Mouse (Mus musculus): ENCODE measurements at regions not wholly inside any gene's neighbourhood (a gene's known extent, or its start where the extent isn't known, plus 50 kb on each side); places are given as distances from the start of the nearest gene placed in this dataset.

- DNase-seq = no peak
These were observed 92.1 kb upstream of the Barx2 start for GRCm38 (mm10) chr9:32005348-32005747.

GRCm38 (mm10) chr9:32006350-32006749 lies 93.1 kb upstream of the Barx2 start:
- no peak for DNase-seq

GRCm38 (mm10) chr9:32010953-32011770 lies 97.9 kb upstream of the Barx2 start:
- DNase-seq = peak; percentile 56

DNA sequence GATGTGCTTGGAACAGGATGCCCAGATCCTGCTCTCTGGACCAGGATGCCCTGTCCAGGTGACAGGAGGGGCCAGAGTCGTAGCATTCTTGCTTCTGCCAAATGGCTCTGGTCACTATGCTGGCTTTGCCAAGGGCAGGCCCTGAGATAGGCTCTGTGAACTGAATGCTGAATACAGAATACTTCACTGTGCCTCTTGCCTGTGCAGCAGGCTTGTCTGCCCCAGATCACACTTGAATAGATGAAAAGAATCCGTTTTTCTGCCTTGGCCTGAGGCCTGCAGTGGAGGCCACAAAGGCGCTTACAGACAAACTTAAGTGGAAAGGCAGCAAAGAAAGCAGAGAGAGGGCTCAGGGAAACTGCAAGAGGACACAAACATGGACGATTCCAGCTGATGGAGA lies 99.7 kb upstream of the Arhgap32 start:
- no peak for DNase-seq

- DNase-seq = peak; percentile 65
These were observed 97.9 kb upstream of the Arhgap32 start for GRCm38 (mm10) chr9:32018020-32018419.

GRCm38 (mm10) chr9:32019786-32020185 lies 96.2 kb upstream of the Arhgap32 start:
- DNase-seq = no peak

DNA sequence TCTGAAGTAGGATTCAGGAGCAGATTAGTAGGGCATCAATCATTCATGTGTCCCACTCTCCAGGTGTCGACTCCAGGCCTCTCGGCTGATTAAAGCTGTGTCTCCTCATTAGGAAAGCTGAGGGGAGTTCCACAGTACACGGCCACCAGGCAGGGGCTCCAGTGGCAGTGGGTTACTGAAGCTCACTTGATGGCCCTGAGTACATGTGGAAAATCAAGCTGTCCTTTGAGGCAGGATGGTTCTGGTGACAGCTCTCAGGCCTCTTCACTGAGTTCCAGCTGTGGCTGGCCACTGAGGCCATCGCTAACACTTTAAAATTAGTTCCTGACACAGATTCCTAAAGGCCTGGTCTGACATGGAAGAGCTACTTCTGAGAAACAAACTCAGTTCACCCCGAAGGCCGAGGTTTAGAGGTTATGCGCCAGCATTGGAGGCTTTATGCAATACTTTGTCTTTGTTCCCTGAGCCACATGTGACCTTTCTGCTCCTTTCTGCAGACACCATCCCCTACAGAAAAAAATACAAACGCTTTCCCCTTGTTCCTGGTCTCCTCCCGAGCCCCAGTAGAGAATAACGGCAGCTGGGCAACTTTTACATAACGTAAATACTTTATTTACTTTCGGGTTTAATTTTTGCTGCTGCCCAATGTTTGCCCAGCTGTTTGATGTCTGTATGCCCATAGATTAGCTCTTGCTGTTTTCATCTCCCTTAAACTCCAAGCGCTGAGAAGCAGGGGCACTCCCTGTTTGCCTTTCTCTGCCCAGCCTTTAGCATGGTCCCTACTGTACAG lies 94.8 kb upstream of the Arhgap32 start:
- DNase-seq = peak; percentile 25

DNA sequence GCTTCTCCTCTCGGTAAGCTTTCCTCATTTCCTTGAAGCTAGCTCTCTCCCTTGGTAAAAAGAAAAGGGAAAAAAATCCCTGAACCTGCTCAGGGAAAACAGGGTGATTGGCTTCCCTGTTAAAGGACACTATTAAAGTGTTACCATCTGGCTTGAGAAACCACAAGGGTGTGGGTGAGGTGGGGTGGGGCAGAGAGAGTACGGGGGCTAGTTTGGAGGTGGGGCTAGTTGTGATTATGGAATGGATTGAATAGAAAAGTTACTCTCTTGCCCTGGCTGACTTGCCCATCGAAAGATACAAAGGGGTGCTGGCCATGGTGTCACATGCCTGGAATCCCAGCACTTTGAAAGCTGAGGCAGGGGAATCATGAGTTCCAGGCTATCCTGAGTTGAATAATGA lies 94.2 kb upstream of the Arhgap32 start:
- no peak for DNase-seq

- DNase-seq = no peak
These were observed 92.9 kb upstream of the Arhgap32 start for GRCm38 (mm10) chr9:32022996-32023395.

DNA sequence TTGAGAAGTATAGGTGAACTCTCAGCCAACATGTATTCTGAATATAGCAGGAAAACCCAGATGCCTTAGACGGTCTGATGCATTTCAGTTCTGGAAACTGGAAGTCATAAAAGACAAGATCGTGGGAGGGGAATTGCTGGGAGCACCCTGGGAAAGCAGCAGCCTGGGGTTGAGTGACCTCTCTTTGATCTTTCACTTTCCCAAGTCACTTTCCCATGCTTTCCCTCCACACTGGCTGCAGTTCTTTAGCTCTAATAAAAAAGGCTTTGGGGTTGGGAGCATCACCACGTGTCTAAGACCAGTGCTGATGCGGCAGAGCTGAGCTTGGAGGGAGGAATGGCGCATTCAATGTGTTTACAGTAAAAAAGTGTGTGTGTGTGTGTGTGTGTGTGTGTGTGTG lies 91.2 kb upstream of the Arhgap32 start:
- DNase-seq = peak; percentile 27

- peak; percentile 75 for DNase-seq
These were observed 88.0 kb upstream of the Arhgap32 start for GRCm38 (mm10) chr9:32027962-32028361.

- no peak for DNase-seq
These were observed 86.9 kb upstream of the Arhgap32 start for GRCm38 (mm10) chr9:32029001-32029400.

- DNase-seq = peak; percentile 11
These were observed 86.2 kb upstream of the Arhgap32 start for GRCm38 (mm10) chr9:32029786-32030185.

DNA sequence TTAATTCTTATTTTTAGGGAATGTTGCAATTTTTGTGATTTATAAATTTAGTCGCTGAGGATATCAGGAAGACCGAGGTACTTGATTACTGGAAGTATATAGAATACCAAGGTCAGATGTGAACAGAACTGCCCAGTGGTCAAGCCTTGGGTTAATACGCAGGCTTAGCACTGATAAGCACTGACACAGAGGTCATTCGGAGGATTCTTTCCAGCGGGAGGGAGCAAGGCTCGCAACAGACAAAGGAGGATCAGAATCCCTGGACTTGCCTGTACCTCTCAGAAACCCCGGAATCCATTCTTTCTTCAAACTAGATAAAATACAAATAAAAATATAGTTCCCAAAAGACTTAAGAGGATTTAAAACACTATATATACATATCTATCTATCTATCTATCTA lies 85.7 kb upstream of the Arhgap32 start:
- no peak for DNase-seq

- peak; percentile 88 for DNase-seq
These were observed 83.9 kb upstream of the Arhgap32 start for GRCm38 (mm10) chr9:32031950-32032453.

DNA sequence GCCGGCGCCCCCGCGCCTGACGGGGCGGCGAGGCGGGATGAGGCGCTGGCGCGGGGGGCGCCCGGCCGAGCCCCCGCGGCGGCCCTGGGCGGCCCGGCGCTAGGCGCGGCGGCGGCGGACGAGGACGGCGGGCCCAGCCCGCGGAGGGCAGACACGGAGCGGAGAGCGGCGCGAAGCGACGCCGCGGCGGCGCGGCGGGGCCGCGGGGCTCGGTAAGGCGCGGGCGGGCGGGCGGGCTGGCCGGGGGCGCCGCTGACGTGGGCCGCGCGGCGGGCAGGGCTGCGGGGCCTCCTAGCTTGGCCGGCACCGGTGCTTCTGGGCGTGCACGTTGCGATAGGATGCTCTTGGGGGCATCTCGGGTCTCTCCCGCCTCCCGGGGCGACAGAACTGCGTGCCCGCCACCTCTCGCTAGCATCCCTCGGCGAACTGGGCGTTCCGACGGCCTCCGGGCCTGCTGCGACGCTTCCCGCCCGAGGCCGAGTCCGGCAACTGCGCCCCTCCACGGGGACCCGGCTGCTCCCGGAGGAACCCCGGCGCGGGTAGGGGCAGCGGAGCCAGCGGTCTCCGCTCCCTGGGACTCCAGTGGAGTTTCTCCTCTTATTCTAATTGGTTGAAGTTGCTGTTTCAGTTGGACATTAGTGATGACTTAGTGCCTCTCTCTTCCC lies 83.3 kb upstream of the Arhgap32 start:
- DNase-seq = peak; percentile 59

DNA sequence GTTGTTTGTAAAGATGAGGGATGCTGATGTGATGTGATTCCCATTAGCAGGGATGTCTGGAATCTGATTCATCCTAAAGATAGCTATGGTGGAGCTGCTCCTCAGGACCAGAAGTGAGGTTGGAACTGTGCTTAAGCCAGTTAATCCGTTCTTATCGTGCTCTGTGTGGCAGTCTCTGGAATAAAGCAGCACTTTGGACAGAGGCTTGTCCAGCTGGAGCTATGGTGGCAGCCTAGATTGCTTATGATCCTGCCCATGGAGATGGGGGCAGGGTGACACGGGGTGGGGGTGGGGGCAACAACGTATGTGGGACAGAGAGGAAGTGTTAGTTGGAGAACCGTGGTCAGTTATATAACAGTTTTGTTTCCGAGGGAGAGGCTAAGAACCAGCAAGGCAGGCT lies 82.0 kb upstream of the Arhgap32 start:
- DNase-seq = no peak

GRCm38 (mm10) chr9:32039999-32040398 lies 75.9 kb upstream of the Arhgap32 start:
- no peak for DNase-seq

DNA sequence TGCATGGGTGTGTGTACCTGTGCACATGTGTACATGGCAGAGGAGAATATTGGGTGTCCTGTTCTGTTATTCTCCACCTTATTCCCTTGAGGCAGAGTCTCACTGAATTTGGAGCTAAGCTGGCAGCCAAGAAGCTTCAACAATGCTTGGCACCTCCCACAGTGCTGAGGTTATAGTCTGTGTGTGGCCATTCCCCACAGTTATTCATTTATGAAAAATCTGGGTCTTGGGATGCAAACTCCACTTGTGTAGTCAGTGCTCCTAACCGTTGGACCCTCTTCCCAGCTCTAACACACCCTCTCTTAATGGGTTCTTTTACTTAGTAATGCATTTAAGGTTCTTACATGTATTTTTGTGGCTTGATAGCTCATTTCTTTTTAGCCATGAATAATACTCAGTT lies 72.6 kb upstream of the Arhgap32 start:
- DNase-seq = no peak

- DNase-seq = no peak
These were observed 69.1 kb upstream of the Arhgap32 start for GRCm38 (mm10) chr9:32046791-32047190.

DNA sequence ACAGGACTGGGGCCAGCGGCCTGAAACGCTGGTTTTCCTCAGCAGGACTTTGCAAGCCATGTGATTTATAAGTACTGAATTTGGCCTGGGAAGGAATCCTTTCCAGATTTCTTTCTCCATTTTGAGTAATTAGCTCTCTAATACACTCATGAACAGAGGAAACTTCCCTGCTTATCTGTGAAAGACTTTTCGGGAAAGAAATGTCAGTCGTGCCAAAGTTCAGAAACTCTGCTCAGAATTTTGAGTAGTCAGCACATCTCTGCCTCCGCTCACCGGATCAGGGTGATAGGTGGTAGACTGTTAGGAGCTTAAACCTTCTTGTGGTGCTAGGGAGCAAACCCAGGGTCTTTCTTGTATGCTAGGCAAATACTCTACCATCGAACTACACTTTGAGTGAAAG lies 67.0 kb upstream of the Arhgap32 start:
- no peak for DNase-seq

GRCm38 (mm10) chr9:32049546-32049945 lies 66.4 kb upstream of the Arhgap32 start:
- no peak for DNase-seq

DNA sequence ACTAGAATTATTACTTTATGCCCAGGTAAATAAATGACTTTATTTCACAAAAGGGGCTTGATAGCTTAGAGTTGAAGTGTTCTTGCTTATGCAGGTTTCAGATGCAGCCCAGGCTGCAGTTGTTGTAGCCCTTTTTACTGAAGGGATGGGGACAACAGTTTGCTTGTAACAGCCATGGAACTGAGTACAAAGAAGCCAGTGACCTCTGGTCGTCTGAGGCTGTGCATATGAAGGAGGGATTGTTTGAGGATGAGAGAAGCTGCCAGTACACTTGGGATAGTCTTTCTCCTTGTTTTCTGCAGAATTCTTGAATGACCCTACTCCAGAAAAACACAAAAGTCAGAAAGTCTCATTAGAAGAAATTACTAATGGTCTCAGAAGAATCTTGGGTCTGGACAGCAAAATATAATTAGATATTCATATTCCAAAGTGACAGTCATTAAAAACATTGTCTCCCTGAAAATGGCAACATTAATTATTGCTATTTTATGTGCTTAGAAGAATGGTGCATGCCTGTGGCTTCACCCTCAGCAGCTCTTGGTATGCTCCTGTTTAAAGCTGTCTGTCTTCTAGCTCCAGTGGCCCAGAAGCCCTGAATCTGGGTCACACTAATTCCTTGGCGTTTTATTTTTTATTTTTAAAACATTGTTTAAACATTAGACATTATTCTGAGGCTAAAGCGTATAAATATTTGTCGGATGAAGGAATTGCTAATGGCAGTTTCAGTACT lies 61.9 kb upstream of the Arhgap32 start:
- DNase-seq = no peak

All from lung, postnatal 10 days (tissue).